Mouse (Mus musculus): Measurements from ENCODE around the gene Tmem256.
A peak's percentile ranks its signal among the peaks of the same experiment; 100 is the strongest.

Tmem256 gene

DNA sequence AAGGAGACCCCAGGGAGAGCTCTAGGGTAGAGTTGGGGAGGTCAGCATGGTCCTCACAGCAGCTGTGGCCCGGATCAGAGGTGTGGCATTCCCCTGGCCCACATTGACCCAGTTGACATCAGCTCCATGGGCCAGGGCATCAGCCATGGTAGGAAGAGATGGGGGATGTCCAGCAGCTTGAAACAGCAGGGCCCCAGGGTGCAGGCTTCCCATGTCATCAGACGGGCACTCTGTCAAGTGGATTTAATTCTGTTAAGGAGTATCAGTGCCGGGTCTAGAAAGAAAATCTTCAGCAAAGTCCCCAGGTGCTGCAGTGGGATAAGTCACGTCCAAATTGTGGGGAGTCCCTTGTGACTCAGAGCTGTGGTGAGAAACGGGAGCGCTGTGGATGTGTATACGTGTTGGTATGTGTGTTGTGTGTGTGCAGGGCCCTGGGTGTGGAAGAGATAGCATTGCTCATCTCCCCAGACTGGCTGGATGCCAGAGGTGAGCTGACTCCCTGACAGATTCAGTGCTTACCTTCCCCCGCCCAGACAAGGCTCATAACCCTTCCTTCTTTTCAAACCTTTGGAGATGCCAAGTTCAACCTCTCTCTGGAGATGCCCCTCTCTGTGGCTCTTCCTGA lies 45.3 kb downstream of the Tmem256 start:
- DNase-seq (ENCODE audit: low read depth, low spot score), result no peak

DNA sequence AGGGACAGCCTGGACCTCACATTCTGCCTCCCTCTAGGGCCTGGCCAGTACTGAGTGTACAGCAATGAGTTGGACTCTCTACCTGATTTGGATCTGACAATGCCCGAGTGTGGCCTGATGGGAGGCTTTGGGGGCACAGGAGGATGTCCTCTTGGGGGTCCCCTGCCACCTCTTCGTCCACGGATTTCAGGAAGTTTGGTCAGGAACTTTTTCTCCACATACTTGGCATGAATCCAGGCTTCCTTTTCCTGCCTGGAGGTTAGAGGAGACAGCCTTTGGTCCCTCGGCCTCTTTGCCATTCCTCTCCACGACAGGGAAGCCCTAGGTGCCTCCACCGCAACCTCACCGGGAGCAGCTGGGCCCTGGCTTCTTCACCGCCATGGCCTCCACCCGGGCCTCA lies 45.9 kb downstream of the Tmem256 start:
- no peak for DNase-seq (ENCODE audit: low read depth, low spot score)

DNA sequence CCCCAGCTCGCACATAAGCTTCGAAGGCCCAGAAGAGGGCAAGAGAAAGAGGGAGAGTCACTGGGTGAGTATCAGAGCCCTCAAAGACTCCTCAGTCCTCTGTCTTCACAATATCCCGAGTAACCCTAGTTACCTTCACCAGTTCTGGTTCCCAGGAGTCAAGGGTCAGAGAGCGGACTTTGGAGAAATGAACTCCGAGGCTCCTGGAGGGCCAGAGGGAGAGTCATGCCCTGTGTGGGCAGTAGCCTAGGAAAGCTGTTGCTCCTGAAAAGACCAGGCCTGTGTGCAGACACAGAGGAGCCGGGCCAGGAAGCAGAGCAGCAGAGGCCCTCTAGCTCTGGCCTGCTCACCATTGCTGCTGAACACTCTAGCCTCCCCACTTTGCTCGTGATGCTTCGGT lies 46.3 kb downstream of the Tmem256 start:
- no peak for DNase-seq (ENCODE audit: low read depth, low spot score)

DNA sequence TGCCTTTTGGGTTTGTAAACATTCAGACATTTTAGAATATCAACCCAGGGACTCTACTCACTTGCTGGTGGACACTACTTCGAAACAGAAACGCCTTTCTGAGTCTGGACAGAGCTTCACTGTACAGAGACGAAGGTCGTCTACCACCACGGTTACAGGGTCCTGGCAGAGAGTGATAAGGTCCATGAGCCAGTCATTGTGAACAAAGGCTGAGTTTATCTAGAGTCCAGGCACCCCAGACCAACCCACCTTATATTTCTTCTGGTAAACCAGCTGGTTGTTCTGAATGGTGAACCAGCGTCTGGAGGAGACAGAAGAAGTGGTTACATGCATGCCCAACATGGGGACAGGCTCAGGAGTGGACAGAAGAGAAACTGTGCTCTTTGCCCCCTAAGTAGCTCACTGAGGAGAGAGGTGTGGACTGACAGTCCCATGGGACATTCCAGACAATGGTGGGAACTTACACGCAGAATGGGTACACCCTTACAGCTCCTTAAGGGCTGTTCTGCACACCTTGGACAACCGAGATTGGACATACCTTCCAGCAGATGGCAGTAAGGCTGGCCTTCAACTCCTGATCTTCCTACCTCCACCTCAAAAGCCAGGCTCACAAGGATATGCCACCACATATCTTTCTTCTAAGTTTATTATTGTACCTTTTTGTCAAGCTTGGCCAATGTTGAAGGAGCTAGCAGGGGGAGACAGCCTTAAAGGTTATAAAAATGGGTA lies 48.8 kb downstream of the Tmem256 start:
- peak; percentile 84 for DNase-seq (ENCODE audit: low read depth, low spot score)
